Mouse (Mus musculus) heart, adult 10 weeks (tissue): ENCODE measurements around the gene Erich6. TPM values are rescaled to one million over a fixed set of nuclear protein-coding genes. Genes with fewer than 3 reads are reported as not detected.

Experiments used
- polyA plus RNA-seq: library from polyadenylated mRNA; stranded (reverse); fragments of 350-450 nt; fragmentation: Illumina TruSeq; extraction: RNeasy Lipid Tissue Mini Kit (QIAGEN cat#74804); gene quantifications from one replicate; pipeline ENCODE4 v1.2.3, GENCODE M21; 2014; ENCODE audit warnings: low read depth, low replicate concordance

The Erich6 gene
- polyA plus RNA-seq, result 0.21 TPM

DNA sequence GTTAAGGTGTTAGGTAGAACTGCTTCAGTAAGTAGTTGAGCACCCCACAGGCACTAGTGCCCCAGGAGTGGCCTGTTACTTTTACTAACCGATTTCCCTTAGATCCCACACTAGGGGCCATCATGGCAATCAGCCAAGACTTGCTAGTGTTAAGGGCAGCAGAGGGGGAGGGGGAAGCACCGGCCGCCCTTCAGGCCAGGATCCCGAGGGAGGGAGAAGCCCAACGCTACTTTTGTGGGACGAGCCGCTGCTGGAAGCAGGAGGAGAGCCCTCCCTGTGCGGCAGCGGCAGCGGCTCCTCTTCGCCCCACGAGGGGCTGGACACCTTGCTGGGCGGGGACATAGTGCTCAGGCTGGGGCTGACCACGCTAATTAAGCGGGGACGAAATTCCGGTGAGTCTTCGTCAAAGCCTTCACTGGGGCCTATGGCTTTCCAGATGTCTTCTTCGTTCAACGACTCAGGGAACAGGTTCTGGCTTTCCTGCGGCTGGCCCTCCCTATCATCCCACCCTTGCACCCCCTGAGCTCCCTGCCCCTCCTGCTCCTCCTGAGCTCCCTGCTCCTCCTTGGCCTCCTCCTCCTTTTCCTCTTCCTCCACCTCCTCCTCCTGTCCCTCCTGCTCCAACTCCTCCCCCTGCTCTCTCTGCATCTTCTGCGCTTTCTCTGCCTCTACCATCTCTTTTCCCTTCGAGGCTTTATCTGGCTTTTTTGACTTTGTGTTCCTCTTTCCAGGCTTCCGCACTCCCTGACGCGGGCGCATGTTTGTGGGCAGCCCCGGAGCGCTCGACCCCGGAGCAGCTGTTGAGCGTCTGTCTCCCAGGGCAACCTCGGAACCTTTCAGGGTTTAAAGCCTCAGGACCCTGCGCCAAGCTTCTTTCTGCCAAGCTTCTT is at the start of gene Erich6:
TSS of gene Erich6 (minus strand) at position 802 of the 890 bp plus-strand sequence.

DNA sequence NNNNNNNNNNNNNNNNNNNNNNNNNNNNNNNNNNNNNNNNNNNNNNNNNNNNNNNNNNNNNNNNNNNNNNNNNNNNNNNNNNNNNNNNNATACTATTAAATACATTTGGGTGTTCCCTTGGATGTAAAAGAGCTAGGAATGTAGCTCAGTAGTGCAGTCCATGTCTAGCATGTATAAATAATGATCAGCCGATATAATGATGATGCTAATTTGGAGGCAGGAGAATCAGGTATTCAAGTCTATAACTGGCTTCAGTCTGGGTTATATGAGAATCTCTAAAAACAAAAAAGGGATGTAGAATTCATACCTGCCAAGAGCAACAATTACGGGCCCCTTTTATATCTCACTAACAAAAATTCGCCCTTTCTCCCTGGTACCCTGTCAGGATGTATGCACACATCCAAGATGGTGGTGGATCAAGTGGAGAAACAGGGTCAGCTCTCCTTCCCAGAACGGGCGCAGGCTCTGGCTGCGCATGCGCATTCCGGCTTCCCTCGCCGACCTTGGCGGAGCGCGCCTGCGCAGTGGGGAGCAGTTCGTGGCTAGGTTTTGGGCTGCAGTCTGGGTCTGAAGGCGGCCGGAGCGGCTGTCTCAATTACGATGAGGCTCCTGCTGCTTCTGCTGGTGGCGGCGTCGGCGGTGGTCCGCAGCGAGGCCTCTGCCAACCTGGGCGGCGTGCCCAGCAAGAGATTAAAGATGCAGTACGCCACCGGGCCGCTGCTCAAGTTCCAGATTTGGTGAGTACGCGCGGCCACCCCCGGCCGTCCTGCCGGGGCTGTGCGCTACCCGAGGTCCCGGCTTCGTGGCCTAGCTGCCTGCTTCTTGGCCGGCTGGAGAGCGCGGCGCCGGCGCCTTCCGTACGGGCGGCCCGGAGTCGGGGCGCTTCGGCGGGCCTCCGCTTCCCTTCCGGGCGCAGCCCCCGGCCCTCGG is 60.6 kb downstream of the Erich6 start, which contains the start of gene Selenot:
TSS of gene Selenot (plus strand) at position 500 of the 930 bp plus-strand sequence.

Other genes starting within 250 kb of the Erich6 start
- 11.5 TPM for gene Tsc22d2, start 222.5 kb downstream of the Erich6 start, polyA plus RNA-seq
- gene Eif2a, start 111.4 kb downstream of the Erich6 start, polyA plus RNA-seq, result 45.7 TPM
- gene Serp1, start 111.3 kb downstream of the Erich6 start, polyA plus RNA-seq, result 14.3 TPM
- 128 TPM for gene Selenot, start 60.6 kb downstream of the Erich6 start, polyA plus RNA-seq
- 9.8 TPM for gene Siah2, start 55.2 kb upstream of the Erich6 start, polyA plus RNA-seq
- 0.52 TPM for gene Mindy4b-ps, start 185.1 kb upstream of the Erich6 start, polyA plus RNA-seq
- gene Clrn1, start 248.1 kb upstream of the Erich6 start, polyA plus RNA-seq, result not detected